Mouse (Mus musculus) 3T3-L1 (cell line): ENCODE measurements around the gene Cox7a1.
"Not testable (repeated sequence)": the region's sequence is repeated elsewhere in the genome, so short reads cannot be mapped to it uniquely, and the experiment has no call there.

Experiments used
- DNase-seq: peaks from one replicate; pipeline ENCODE4 v3.0.0-alpha.2; 2015; ENCODE audit warnings: low read depth, low spot score

Gene Cox7a1

DNA sequence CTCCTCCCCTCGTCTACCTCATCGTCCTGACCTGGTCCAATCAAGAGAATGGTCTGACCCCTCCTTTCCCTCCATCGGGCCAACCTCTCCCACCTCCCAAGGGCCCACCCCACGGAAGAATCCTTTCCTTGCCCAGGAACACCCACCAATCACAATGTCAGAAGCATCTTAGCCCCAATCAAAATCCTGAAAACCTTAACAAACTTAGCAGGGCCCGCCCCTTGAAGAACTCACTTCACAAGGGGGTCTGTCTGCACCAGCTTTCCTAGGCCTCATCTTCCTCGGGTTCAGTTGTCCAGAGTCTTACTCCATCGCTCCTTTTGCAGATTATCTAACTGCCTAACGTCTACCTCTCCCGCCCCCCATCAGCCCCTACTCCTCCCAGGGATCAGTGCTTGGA lies 9.1 kb downstream of the Cox7a1 start:
- no peak for DNase-seq

DNA sequence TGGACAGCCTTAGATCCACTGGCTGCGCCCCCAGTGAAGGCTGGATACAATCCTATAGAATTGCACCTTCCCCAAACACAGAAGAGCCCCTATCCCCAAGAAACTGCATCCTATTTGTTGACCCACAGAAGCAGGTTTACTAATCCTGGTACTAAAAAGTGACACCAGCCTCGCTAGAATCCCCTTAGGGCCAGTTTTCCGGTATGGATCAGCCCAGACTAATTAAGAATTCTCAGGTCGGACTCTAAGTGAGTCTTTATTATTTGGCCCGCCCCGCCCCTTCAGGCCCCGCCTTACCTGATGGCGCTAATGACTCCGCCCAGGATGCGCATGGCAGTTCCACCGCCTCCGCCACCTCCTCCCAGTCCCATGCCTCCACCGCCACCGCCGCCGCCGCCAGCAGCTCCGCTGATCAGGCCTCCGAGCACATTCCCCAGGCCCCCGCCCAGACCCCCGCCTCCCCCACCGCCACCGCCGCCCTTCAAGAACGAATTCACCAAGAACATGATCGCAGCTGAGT lies 9.7 kb downstream of the Cox7a1 start:
- peak; percentile 73 for DNase-seq

DNA sequence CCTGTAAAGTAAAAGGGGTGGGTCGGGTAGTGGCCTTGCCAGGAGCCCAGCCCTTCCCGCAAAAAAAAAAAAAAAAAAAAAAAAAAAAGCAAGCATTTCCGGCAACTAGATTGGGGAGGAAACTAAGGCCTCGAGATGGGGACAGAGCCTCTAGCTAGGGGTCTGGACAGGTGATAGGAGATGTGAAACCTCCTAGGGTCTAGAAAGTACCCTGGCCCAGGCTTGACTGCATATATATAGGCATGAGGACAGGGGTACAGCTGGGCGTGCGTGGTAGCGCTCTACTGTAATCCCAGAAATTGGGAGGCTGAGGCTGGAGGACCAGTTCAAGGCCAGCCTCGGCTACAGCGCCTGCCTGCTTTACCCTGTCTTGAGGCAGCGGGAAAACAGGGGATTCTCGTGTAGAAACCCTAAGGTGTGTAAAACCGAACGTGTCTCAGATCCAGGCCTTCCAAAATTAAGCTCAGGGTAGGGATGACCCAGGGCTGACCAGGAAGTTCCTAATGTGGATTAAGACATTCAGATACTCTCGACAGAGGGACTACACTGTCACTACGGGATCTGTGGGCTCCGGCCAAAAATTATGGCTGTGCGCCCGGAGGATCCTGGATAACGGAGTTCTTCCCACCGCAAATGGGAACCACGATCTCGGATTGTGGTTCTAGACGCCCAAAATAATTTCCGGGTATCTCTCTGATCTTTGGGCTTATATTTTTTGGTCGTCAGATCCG lies 10.3 kb downstream of the Cox7a1 start:
- DNase-seq = peak; percentile 64

DNA sequence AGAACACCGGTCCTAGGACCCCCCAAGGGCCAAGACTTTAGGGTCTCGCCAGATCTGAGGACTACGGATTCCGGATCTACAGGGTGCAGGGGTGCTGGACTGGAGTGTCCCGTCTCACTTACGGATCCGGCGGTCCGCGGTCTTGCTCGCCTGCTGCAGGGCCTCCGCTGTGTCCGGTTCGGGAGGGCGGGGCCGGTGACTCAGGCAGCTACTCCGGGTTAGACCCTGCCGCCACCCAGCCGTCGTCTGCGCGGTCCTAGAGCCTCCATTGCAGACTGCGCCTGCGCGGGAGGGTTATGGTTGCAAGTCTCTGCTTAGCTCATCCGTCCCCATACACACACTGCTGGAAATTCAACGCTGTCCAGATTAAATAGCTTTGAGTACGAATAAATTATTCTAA lies 10.9 kb downstream of the Cox7a1 start:
- DNase-seq = peak; percentile 97

DNA sequence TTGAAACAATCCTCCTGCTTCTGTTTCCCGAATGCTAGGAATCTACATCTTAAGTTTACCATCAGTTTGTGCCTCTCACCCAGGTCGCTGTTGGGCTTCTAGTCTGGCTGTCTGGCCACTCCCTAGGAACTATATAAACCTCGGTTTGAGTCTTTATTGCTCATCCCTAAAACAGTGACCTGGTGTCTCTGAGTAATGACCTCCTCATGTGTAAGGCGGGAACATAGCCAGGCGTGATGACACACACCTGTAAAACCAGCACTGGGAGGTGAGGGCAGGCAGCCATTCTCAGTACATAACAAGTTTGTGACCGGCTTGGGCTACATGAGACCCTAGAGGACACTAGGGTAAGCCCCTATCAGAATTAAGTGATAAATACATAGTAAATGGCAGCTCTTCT lies 11.5 kb downstream of the Cox7a1 start:
- DNase-seq = peak; percentile 58

DNA sequence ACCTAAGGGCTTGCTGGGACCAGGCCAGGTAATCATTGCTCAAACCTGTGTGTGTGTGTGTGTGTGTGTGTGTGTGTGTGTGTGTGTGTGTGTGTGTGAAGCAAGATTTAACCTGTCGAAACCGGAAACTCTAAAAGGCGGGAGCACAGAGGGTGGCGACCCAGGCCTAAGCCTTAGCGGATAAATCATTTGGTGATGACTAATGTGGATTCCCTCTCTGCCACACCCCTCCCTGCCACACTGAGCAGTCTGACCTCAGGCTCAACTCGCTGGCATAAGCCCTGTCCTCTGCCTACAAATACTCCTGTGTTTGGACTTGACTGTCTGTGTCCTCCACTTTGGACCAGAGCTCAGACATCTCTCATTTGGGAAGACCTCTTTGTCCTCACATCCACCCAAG lies 12.2 kb downstream of the Cox7a1 start:
- DNase-seq = peak; percentile 84

DNA sequence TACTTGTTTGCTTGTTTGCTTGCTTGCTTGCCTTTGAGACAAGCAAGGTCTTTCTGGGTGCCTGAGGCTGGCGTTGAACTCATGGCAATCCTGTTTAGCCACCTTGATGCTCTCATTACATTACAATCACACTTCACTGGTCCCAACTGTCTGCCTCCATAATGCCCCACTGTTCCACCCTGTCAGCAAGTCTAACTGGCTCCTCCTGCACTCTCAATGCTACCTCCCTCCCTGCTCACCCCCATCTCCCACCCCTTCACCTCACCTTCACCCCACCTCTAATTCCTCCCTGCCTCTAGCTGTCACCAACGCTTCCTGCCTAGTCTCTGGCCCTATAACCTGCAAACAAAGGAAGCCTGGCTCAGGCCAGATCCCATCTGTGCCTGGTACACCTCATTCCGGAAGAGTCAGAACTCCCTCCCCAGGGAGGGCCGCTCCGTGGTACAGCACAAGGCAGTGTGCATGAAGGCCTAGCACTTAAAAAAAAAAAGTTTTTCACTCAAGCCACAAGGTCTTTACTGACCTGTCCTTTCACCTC lies 13.7 kb downstream of the Cox7a1 start:
- DNase-seq = peak; percentile 15

DNA sequence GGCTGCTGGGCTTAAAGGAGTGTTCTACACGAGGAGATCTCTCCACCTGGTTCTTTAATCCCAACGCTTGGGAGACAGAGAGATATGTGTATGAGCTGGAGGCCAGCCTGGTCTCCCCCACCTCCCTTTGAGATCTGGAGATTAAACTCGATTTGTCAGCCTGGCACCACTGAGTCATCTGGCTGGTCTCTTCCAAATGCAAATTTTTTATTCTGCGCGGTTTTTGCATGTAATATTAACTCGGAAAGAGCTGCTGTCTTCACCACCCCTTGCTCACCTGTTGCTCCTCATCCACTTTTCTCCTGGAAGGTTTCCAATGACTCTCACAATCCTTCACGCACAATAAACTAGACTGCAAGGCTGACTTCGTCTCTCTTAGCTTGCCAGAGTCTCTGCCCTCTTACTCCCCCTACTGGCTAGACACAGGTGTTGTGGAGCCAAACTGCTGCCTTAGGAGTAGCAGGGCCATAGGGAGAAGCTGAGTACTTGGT lies 14.6 kb downstream of the Cox7a1 start, which contains the start of gene Capns1:
Gene Capns1 (minus strand): TSS at position 331 of the 491 bp plus-strand sequence.
- peak; percentile 87 for DNase-seq

DNA sequence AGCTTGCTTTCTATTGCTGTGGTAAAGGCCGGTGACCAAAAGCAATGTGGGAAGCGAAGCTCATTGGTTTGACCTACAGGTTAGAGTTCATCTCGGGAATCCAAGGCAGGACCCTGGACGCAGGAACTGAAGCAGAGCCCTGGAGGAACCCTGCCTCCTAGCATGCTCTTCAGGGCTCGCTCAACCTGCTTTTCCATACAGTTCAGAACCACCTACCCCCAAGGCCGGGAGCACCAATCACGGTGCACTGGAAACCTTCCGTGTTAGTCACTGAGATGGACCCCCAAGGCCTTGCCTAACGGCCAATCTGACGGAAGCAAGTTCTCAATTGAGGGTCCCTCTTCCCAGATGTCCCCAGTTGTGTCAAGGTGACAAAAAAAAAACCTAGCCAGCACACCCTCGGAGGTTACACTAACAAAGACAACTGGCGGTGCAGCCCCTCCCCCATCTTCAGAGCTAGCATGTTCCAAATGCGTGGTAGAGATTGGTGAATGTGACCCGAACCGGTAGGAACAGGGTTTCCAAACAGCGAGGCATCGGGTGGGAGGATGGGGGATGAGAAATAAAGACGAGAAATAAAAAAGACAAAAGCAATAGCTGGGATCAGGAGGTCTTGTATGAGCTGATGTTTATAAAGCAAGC lies 15.7 kb downstream of the Cox7a1 start:
- no peak for DNase-seq

DNA sequence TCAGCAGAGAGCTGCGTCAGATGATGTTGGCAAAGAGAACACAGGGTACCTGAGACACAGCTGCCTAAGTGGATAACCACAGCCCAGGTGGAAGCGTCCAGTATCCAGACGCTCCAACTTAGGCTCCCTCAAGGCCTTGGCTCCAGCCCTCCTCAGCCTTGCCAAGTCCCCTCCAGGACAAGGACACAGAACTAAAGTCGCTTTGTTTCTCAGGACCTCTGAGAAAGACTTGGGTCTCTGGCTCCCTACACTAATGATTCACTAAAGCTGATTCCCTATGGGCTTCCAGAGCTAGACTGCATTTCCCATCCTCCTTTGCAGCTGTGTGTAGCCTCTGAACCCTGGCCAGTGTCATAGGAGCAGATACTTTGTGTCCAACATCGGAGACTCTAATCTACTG lies 16.3 kb downstream of the Cox7a1 start:
- no peak for DNase-seq

DNA sequence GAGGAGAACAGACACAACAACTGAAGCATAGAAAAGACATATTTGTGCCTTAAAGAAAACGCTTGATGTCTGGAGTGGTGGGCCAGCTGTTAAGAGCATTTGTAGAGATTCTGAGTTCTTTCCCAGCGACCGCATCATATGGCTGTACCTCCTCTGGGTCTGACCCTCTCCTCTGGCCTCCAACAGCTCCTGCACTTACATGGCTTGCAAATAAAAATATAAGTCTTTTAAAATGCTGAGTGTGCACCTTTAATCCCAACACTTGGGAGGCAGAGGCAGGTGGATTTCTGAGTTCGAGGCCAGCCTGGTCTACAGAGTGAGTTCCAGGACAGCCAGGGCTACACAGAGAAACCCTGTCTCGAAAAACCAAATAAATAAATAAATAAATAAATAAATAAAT lies 16.7 kb downstream of the Cox7a1 start:
- DNase-seq = not testable (repeated sequence)

DNA sequence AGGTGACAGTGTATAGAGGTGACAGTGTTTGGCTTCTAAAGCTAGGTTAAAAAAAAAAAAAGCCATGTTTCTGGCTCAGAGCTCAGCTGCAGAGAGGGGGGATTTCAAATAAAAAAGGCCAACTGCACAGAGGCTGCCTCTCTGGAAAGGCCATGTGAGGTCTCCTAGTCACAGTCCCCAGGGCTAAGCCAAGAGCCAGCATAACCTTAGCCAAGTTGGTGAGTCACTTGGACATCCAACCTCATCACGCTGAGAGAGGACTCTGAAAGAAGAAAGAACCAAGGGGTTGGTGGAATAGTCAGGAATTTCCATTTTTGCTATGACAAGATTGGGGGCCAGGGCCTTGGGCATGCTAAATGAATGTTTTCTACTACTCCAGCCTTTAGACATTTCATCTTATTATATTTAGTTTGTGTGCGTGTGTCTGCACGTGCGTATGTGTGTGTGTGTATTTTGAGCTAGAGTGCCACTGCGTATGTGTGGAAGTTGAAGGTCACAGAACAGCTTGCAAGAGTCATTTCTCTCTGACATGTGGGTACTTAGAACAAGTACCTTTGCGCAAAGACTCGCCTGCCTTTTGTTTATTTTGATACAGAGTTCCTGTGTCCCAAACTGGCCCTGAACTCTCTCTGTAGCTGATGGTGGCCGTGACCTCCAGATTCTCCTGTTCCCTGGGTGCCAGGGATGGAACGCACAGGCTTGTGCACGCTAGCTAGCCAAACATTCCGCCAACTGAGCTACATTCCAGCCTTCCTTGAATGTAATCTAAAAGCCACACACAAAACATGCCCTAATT lies 19.1 kb downstream of the Cox7a1 start:
- DNase-seq = peak; percentile 74

DNA sequence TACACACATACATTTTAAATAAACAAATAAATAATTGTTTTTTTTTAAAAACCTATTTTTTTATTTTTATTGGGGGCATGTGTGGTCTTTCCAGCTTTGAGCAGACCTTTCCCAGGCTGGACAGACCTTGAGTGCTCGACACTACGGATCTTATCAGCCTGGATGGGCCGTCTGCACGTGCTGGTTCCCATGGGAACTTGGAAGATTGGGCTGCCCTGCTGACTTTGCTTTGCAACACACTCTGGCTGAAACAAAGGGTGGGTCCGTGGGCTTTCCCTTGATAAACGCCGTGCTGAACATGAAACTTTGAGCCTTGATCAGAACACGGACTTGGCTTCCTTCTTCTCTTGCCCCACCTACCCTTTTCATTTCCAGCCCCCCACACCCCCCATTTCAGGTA lies 20.4 kb downstream of the Cox7a1 start:
- DNase-seq = no peak

DNA sequence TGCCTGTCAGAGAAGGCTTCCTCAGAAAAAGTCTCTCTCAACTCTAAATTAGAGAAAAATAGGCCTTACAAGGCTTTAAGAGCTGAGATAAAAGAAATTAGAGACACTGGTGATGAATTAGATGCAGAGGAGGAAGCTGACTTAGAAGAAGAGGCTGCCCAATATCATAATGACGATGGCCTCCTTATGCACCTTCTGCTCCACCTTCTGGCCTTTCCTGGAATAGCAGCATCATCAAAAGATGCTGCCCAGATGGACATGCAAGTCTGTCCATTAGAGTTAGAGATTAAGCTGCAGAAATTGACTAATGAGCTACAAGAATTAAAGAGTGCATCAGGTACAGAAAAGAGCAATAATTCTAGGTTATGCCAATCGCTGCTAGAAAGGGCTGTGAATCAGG lies 21.4 kb downstream of the Cox7a1 start:
- DNase-seq = peak; percentile 76

DNA sequence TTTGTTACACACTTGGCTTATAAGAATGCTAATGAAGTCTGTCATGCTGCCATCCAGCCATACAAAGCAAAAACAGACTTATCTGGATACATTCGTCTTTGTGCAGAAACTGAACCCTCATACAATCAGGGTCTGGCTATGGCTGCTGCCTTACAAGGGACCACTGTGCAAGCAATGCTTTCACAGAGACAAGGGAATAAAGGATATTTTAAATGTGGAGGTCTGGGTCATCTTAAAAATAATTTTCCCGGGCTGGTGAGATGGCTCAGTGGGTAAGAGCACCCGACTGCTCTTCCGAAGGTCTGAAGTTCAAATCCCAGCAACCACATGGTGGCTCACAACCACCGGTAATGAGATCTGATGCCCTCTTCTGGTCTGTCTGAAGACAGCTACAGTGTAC lies 22.4 kb downstream of the Cox7a1 start:
- not testable (repeated sequence) for DNase-seq

DNA sequence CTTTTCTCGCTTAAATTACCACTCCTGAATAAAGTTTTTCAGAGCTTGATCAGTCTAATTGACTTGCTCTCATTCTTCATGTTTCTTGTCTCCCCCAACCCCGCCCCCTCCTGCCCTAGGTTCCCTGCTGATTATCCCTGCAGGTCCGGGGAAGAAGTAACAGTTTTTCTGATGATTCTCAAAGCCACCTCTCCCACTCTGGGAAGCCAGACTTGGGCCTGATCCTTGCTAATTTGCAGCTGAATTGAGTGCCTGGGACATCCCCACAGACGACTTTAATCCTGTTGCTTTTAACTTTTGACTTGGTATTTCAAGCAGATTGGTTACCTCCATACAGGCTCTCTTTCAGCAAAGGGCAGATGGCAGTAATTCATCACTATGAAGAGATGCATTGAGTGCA lies 27.1 kb downstream of the Cox7a1 start:
- DNase-seq = no peak

DNA sequence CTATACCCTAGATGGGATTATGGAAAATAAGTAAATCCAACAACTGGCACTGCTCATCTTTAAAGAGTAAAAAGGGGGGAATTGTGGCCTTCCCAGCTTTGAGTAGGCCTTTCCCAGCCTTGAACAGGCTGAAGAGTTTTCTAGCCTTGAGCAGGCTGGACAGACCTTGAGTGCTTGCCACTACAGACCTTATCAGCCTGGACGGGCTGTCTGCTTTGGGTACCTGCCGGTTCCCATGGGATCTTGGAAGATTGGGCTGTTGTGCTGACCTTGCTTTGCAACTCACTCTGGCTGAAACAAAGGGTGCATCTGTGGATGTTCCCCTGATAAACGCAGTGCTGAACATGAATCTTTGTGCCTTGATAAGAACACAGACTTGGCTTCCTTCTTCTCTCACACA lies 29.9 kb downstream of the Cox7a1 start:
- no peak for DNase-seq

DNA sequence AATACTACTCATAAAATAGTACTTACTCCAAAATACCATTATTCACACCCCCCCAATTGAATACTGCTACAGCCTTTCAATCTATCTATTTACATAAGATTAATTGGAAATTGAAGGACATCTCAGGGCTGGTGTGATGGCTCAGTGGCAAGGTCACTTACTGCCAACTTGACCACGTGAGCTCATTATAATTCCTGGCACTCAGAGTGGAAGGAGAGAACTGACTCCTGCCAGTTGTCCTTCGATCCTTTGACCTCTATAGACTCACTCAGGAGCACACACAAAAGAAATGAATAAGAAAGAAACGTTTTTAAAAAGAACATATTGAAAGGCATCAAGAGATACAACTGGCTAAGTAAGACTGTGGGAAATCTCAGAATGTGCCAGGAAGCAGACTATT lies 31.9 kb downstream of the Cox7a1 start:
- no peak for DNase-seq

DNA sequence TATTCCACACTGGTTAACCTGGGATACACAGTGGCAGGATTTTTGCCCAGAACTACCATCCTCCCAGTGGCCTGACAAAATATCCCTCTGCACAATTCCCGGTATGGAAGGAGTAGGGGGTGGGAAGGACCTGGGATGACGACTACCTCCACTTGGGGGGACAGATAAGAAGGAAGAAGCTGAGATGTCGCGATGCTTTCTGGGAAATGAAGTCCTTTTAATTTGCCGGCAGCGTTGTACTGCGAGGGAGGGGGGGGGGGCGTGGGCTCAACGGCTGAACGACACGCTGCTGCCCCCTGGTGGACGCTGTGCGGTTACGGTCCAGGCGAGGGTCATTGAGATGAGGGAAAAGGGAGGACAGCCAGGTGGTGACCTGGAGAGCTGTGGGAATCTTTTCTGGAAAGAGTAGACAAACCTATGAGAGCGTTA lies 32.8 kb downstream of the Cox7a1 start:
- peak; percentile 84 for DNase-seq

DNA sequence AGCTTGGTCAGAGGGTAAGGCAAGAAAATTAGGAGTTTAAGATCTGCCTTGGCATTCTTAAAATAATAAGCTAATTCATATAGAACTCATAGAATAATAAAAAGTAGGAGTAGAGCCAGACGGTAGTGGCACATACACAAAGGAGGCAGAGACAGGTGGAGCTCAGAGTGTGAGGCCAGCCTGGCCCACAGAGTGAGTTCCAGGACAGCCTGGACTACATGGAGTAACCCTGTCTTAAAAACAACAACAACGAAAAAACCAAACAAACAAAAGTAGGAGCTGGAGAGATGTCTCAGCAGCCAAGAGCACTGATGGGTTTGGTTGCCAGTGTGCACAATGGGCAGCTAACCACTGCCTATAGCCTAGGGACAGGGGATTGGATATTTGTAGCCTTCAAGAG lies 33.3 kb downstream of the Cox7a1 start:
- no peak for DNase-seq

DNA sequence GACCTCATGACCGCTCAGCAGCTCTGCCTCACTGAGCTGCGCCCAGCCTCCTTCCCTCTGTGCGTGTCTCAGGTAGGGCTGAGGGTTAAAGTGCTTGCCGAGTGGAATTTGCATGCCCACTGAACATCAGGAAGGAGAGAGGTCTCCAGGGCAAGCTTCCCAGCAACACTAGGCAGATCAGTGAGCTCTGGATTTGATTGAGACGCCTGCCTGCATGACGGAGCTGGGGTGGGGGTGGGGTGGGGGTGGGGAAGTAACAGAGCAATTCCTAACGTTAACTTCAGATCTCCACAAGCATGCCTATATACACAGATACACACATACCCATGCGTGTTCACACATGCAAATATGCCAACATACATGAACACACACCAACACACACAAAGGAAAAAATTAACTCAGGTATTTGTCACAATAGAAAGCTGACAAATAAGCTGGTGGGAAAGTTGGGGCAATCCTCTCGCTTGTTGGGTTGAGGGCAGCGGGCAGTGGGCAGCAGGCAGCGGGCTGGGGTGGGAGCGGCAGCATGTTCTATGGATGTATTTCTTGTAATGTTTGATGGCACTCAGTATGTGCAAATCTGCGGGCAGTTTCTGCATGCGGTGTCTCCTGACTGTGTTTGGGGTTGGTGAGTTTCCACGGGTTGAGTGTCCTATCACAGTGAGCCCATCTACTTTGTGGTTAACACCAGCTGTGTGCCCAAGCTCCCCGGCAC lies 35.5 kb downstream of the Cox7a1 start:
- no peak for DNase-seq
